Mouse (Mus musculus) small intestine, adult 2 months (tissue): Measurements from ENCODE around the gene Hmx1. TPM values are rescaled to one million over a fixed set of nuclear protein-coding genes. Genes with fewer than 3 reads are reported as not detected.

Source experiments
- H3K27ac ChIP-seq: fragments of 200-500 bp; 2 replicates; pipeline ENCODE4 v1.5.1; 2012; ENCODE audit warnings: low read depth, low read length, control low read depth, inconsistent platforms; ENCODE audit not compliant: insufficient read depth
- H3K27me3 ChIP-seq: fragments of 200-500 bp; 2 replicates; pipeline ENCODE4 v1.6.1; 2012; ENCODE audit warnings: mild to moderate bottlenecking, moderate library complexity, low read length, inconsistent platforms; ENCODE audit not compliant: control insufficient read depth, insufficient read depth
- H3K36me3 ChIP-seq: fragments of 200-500 bp; 2 replicates; pipeline ENCODE4 v1.6.1; 2012; ENCODE audit warnings: mild to moderate bottlenecking, low read length, control low read depth, inconsistent platforms; ENCODE audit not compliant: control insufficient read depth, insufficient read depth
- H3K4me1 ChIP-seq: fragments of 200-500 bp; 2 replicates; pipeline ENCODE4 v1.6.1; 2012; ENCODE audit warnings: low read length, inconsistent platforms, mixed read lengths; ENCODE audit not compliant: control insufficient read depth, insufficient read depth, insufficient read length
- H3K4me3 ChIP-seq: fragments of 200-500 bp; 2 replicates; pipeline ENCODE4 v1.5.1; 2012; ENCODE audit warnings: low read depth, mild to moderate bottlenecking, control low read depth, inconsistent platforms, low read length, moderate library complexity
- CTCF ChIP-seq: fragments of 200-500 bp; IDR thresholded peaks from 2 replicates; pipeline ENCODE4 v1.5.1; 2012; ENCODE audit warnings: low read depth, mild to moderate bottlenecking, control low read depth, inconsistent platforms, low read length, moderate library complexity, mixed read lengths; ENCODE audit not compliant: insufficient replicate concordance, insufficient read length; ENCODE audit errors: extremely low read depth
- POLR2A ChIP-seq: fragments of 200-500 bp; IDR thresholded peaks from 2 replicates; pipeline ENCODE4 v1.6.1; 2012; ENCODE audit warnings: low read depth, mild to moderate bottlenecking, control low read depth, inconsistent platforms, low read length, moderate library complexity
- WGBS: fragments of 180-500 bp; shearing (Covaris S2); methylation state at CpG from one replicate; pipeline ENCODE4 v1.1.7; 2018; 5-methylcytosine and 5-hydroxymethylcytosine counted together
- polyA plus RNA-seq: library from polyadenylated mRNA; depleted of rRNA; stranded (reverse); fragments of >200 nt; gene quantifications from 2 replicates; pipeline ENCODE4 v1.2.3, GENCODE M21; 2012

The Hmx1 gene
- polyA plus RNA-seq, 1 experiment = not detected

- no peaks in the 10 kb centered on the region for H3K27me3 ChIP-seq
- H3K27ac ChIP-seq = no peak overlapping the region
- TF ChIP-seq POLR2A (no peak), CTCF (no peak)
- 58% methylated on average over 4 of the region's 4 CpGs for WGBS
- H3K4me1 ChIP-seq = no peaks in the 10 kb centered on the region
- H3K4me3 ChIP-seq = no peak overlapping the region
- H3K36me3 ChIP-seq = no peaks in the 10 kb centered on the region
These were observed 32.7 kb downstream of the Hmx1 start for GRCm38 (mm10) chr5:35421622-35422021.

- TF ChIP-seq CTCF (no peak), POLR2A (no peak)
- H3K36me3 ChIP-seq = no peaks in the 10 kb centered on the region
These were observed 36.3 kb downstream of the Hmx1 start for GRCm38 (mm10) chr5:35425218-35425617.

GRCm38 (mm10) chr5:35427901-35428300 is 39.0 kb downstream of the Hmx1 start:
- no peak overlapping the region for H3K27ac ChIP-seq
- no peaks in the 10 kb centered on the region for H3K36me3 ChIP-seq
- H3K4me1 ChIP-seq = no peaks in the 10 kb centered on the region; the same call in 1 of the 2 replicates
- no peak overlapping the region for H3K4me3 ChIP-seq
- WGBS = 43% methylated on average over 6 of the region's 6 CpGs
- no peak for TF ChIP-seq CTCF
- no peak for TF ChIP-seq POLR2A
- H3K27me3 ChIP-seq = no peaks in the 10 kb centered on the region

More at GRCm38 (mm10) chr5:35425218-35425617, 36.3 kb downstream of the Hmx1 start:
- WGBS = 19% methylated on average over 11 of the region's 11 CpGs
- H3K4me1 ChIP-seq = no peaks in the 10 kb centered on the region; the same call in 1 of the 2 replicates
- H3K27ac ChIP-seq = no peak overlapping the region
- no peak overlapping the region for H3K4me3 ChIP-seq
- no peaks in the 10 kb centered on the region for H3K27me3 ChIP-seq

GRCm38 (mm10) chr5:35428421-35428820 is 39.5 kb downstream of the Hmx1 start:
- Histone ChIP-seq H3K4me3 (no peak overlapping the region), H3K36me3 (no peaks in the 10 kb centered on the region), H3K27ac (no peak overlapping the region), H3K4me1 (no peaks in the 10 kb centered on the region; the same call in 1 of the 2 replicates), H3K27me3 (no peaks in the 10 kb centered on the region)
- TF ChIP-seq CTCF (no peak), POLR2A (no peak)
- 56% methylated on average over 6 of the region's 6 CpGs for WGBS

- H3K36me3 ChIP-seq = no peaks in the 10 kb centered on the region
- H3K4me3 ChIP-seq = no peak overlapping the region
- no peak for TF ChIP-seq POLR2A
- TF ChIP-seq CTCF = no peak
- no peaks in the 10 kb centered on the region; the same call in 1 of the 2 replicates for H3K4me1 ChIP-seq
- no peaks in the 10 kb centered on the region for H3K27me3 ChIP-seq
- 32% methylated on average over 6 of the region's 6 CpGs for WGBS
- H3K27ac ChIP-seq = no peak overlapping the region
These were observed 43.2 kb downstream of the Hmx1 start for GRCm38 (mm10) chr5:35432098-35432497.

GRCm38 (mm10) chr5:35434038-35434437 is 45.1 kb downstream of the Hmx1 start:
- Histone ChIP-seq H3K27me3 (no peaks in the 10 kb centered on the region), H3K27ac (no peak overlapping the region), H3K36me3 (no peaks in the 10 kb centered on the region), H3K4me1 (no peaks in the 10 kb centered on the region), H3K4me3 (no peak overlapping the region)
- no peak for TF ChIP-seq CTCF
- no peak for TF ChIP-seq POLR2A
- 43% methylated on average over 5 of the region's 5 CpGs for WGBS

- Histone ChIP-seq H3K27ac (no peak overlapping the region), H3K4me1 (no peaks in the 10 kb centered on the region), H3K27me3 (no peaks in the 10 kb centered on the region), H3K4me3 (no peak overlapping the region), H3K36me3 (no peaks in the 10 kb centered on the region)
- TF ChIP-seq POLR2A (no peak), CTCF (no peak)
- WGBS = 61% methylated on average over 6 of the region's 6 CpGs
These were observed 45.8 kb downstream of the Hmx1 start for GRCm38 (mm10) chr5:35434703-35435102.
